Mouse (Mus musculus): ENCODE results near the gene Vmn1r159. TPM values are rescaled to one million over a fixed set of nuclear protein-coding genes. Genes with fewer than 3 reads are reported as not detected.
"Not testable (repeated sequence)": the region's sequence is repeated elsewhere in the genome, so short reads cannot be mapped to it uniquely, and the experiment has no call there.

Vmn1r159 gene
- not detected for total RNA-seq (2021)

GRCm38 (mm10) chr7:22843505-22843904 lies at the start of gene Vmn1r159:
Vmn1r159 (minus strand) TSS chr7:22843605.
- not testable (repeated sequence) for DNase-seq (ENCODE audit: extremely low spot score in 1 of 2, low spot score in 1 of 2)

DNA sequence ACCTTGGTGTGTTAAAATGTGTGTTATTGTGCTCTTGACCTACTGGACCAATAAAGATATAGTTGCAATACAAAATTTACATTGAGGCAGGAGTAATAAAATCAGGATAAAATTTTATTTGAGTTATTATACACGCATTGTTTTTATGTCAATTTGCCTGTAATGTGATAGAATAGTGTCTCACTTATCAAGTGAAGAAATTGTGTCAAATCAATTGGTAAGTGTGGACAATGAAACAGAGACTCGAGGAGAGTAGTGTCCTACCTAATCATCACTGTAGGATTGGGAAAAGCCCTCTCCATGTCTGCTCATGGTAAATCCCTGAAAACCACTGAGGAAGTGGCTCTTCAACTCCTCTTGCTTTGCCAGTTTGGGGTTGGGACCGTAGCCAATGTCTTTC lies 27.5 kb upstream of the Vmn1r159 start, which contains the start of gene Vmn1r160:
Vmn1r160 (plus strand) TSS at position 301 of the 400 bp plus-strand sequence.
- not testable (repeated sequence) for DNase-seq (ENCODE audit: extremely low spot score in 1 of 2, low spot score in 1 of 2)

Other genes starting within 250 kb of the Vmn1r159 start
- not detected for gene Vmn1r155, start 185.6 kb downstream of the Vmn1r159 start, total RNA-seq (2021)
- gene Gm8693, start 151.3 kb downstream of the Vmn1r159 start, total RNA-seq (2021) = not detected
- gene Gm4567, start 123.9 kb downstream of the Vmn1r159 start, total RNA-seq (2021) = not detected
- gene Vmn1r157, start 81.9 kb downstream of the Vmn1r159 start, total RNA-seq (2021) = not detected
- not detected for gene Vmn1r158, start 52.8 kb downstream of the Vmn1r159 start, total RNA-seq (2021)
- gene Vmn1r160, start 27.6 kb upstream of the Vmn1r159 start, total RNA-seq (2021) = not detected
- gene Gm4214, start 141.1 kb upstream of the Vmn1r159 start, total RNA-seq (2021) = not detected
- not detected for gene Gm4216, start 176.3 kb upstream of the Vmn1r159 start, total RNA-seq (2021)
- not detected for gene Vmn1r163, start 211.9 kb upstream of the Vmn1r159 start, total RNA-seq (2021)
- not detected for gene Gm8720, start 223.9 kb upstream of the Vmn1r159 start, total RNA-seq (2021)

Measured in layer of hippocampus, postnatal 25 days (tissue).